Mouse (Mus musculus): ENCODE measurements at regions not wholly inside any gene's neighbourhood (a gene's known extent, or its start where the extent isn't known, plus 50 kb on each side); places are given as distances from the start of the nearest gene placed in this dataset.

- 86% methylated on average over 4 of the region's 4 CpGs for WGBS
- ATAC-seq (ENCODE audit: insufficient read depth, low FRiP score, low TSS enrichment) = no peak
- no peak overlapping the region for H3K9ac ChIP-seq (ENCODE audit: low read length)
- no peak overlapping the region for H3K27ac ChIP-seq (ENCODE audit: low read depth, low read length)
- H3K4me3 ChIP-seq (ENCODE audit: low read depth, low read length) = no peak overlapping the region
- H3K36me3 ChIP-seq (ENCODE audit: control insufficient read depth, insufficient read depth, low read length) = no peaks in the 10 kb centered on the region
- no peaks in the 10 kb centered on the region for H3K9me3 ChIP-seq (ENCODE audit: control insufficient read depth, low read length)
- H3K4me1 ChIP-seq (ENCODE audit: control insufficient read depth, insufficient read depth, low read length) = no peaks in the 10 kb centered on the region
- no peak for DNase-seq (ENCODE audit: low spot score)
- no peaks in the 10 kb centered on the region for H3K27me3 ChIP-seq (ENCODE audit: control insufficient read depth, insufficient read depth, low read length)
- H3K4me2 ChIP-seq (ENCODE audit: low read depth) = no peak overlapping the region
These were observed 315.6 kb downstream of the Bckdhb start for GRCm38 (mm10) chr9:84240491-84240975.

- Histone ChIP-seq H3K4me3 (ENCODE audit: low read depth, low read length) (no peak overlapping the region), H3K27ac (ENCODE audit: low read depth, low read length) (no peak overlapping the region), H3K36me3 (ENCODE audit: control insufficient read depth, insufficient read depth, low read length) (no peaks in the 10 kb centered on the region), H3K9me3 (ENCODE audit: control insufficient read depth, low read length) (no peaks in the 10 kb centered on the region), H3K4me1 (ENCODE audit: control insufficient read depth, insufficient read depth, low read length) (no peaks in the 10 kb centered on the region), H3K4me2 (ENCODE audit: low read depth) (no peak overlapping the region), H3K27me3 (ENCODE audit: control insufficient read depth, insufficient read depth, low read length) (no peaks in the 10 kb centered on the region), H3K9ac (ENCODE audit: low read length) (no peak overlapping the region)
- 88% methylated on average over 1 of the region's 1 CpGs for WGBS
- no peak for ATAC-seq (ENCODE audit: insufficient read depth, low FRiP score, low TSS enrichment)
- DNase-seq (ENCODE audit: low spot score) = no peak
These were observed 324.8 kb downstream of the Bckdhb start for GRCm38 (mm10) chr9:84249765-84250164.

GRCm38 (mm10) chr9:84253022-84253991, 328.4 kb downstream of the Bckdhb start:
- no peaks in the 10 kb centered on the region for H3K36me3 ChIP-seq (ENCODE audit: control insufficient read depth, insufficient read depth, low read length)
- H3K9ac ChIP-seq (ENCODE audit: low read length) = no peak overlapping the region
- no peak overlapping the region for H3K4me3 ChIP-seq (ENCODE audit: low read depth, low read length)
- H3K9me3 ChIP-seq (ENCODE audit: control insufficient read depth, low read length) = no peaks in the 10 kb centered on the region
- no peaks in the 10 kb centered on the region for H3K4me1 ChIP-seq (ENCODE audit: control insufficient read depth, insufficient read depth, low read length)
- H3K27ac ChIP-seq (ENCODE audit: low read depth, low read length) = no peak overlapping the region
- H3K27me3 ChIP-seq (ENCODE audit: control insufficient read depth, insufficient read depth, low read length) = no peaks in the 10 kb centered on the region
- WGBS = 20% methylated on average over 7 of the region's 7 CpGs
- DNase-seq (ENCODE audit: low spot score) = peak; percentile 75
- H3K4me2 ChIP-seq (ENCODE audit: low read depth) = no peak overlapping the region
- ATAC-seq (ENCODE audit: insufficient read depth, low FRiP score, low TSS enrichment) = peak; percentile 82

GRCm38 (mm10) chr9:84258488-84258887, 333.5 kb downstream of the Bckdhb start:
- Histone ChIP-seq H3K36me3 (ENCODE audit: control insufficient read depth, insufficient read depth, low read length) (no peaks in the 10 kb centered on the region), H3K9ac (ENCODE audit: low read length) (no peak overlapping the region), H3K4me1 (ENCODE audit: control insufficient read depth, insufficient read depth, low read length) (no peaks in the 10 kb centered on the region), H3K9me3 (ENCODE audit: control insufficient read depth, low read length) (no peaks in the 10 kb centered on the region), H3K4me3 (ENCODE audit: low read depth, low read length) (no peak overlapping the region), H3K27me3 (ENCODE audit: control insufficient read depth, insufficient read depth, low read length) (no peaks in the 10 kb centered on the region), H3K27ac (ENCODE audit: low read depth, low read length) (no peak overlapping the region), H3K4me2 (ENCODE audit: low read depth) (no peak overlapping the region)
- no peak for ATAC-seq (ENCODE audit: insufficient read depth, low FRiP score, low TSS enrichment)
- no peak for DNase-seq (ENCODE audit: low spot score)
- 80% methylated on average over 1 of the region's 1 CpGs for WGBS

GRCm38 (mm10) chr9:84259751-84260150, 334.8 kb downstream of the Bckdhb start:
- no peak overlapping the region for H3K4me2 ChIP-seq (ENCODE audit: low read depth)
- H3K36me3 ChIP-seq (ENCODE audit: control insufficient read depth, insufficient read depth, low read length) = no peaks in the 10 kb centered on the region
- H3K4me1 ChIP-seq (ENCODE audit: control insufficient read depth, insufficient read depth, low read length) = no peaks in the 10 kb centered on the region
- H3K4me3 ChIP-seq (ENCODE audit: low read depth, low read length) = no peak overlapping the region
- H3K9ac ChIP-seq (ENCODE audit: low read length) = no peak overlapping the region
- DNase-seq (ENCODE audit: low spot score) = no peak
- H3K9me3 ChIP-seq (ENCODE audit: control insufficient read depth, low read length) = no peaks in the 10 kb centered on the region
- H3K27ac ChIP-seq (ENCODE audit: low read depth, low read length) = no peak overlapping the region
- no peak for ATAC-seq (ENCODE audit: insufficient read depth, low FRiP score, low TSS enrichment)
- no peaks in the 10 kb centered on the region for H3K27me3 ChIP-seq (ENCODE audit: control insufficient read depth, insufficient read depth, low read length)

- ATAC-seq (ENCODE audit: insufficient read depth, low FRiP score, low TSS enrichment) (no peak), DNase-seq (ENCODE audit: low spot score) (no peak)
- WGBS = 78% methylated on average over 5 of the region's 5 CpGs
- Histone ChIP-seq H3K4me2 (ENCODE audit: low read depth) (no peak overlapping the region), H3K4me1 (ENCODE audit: control insufficient read depth, insufficient read depth, low read length) (no peaks in the 10 kb centered on the region), H3K4me3 (ENCODE audit: low read depth, low read length) (no peak overlapping the region), H3K36me3 (ENCODE audit: control insufficient read depth, insufficient read depth, low read length) (no peaks in the 10 kb centered on the region), H3K9ac (ENCODE audit: low read length) (no peak overlapping the region), H3K9me3 (ENCODE audit: control insufficient read depth, low read length) (no peaks in the 10 kb centered on the region), H3K27me3 (ENCODE audit: control insufficient read depth, insufficient read depth, low read length) (no peaks in the 10 kb centered on the region), H3K27ac (ENCODE audit: low read depth, low read length) (no peak overlapping the region)
These were observed 337.2 kb downstream of the Bckdhb start for GRCm38 (mm10) chr9:84262151-84262550.

- H3K9ac ChIP-seq (ENCODE audit: low read length) = no peak overlapping the region
- no peak for DNase-seq (ENCODE audit: low spot score)
- no peak overlapping the region for H3K4me3 ChIP-seq (ENCODE audit: low read depth, low read length)
- no peak overlapping the region for H3K27ac ChIP-seq (ENCODE audit: low read depth, low read length)
- no peaks in the 10 kb centered on the region for H3K4me1 ChIP-seq (ENCODE audit: control insufficient read depth, insufficient read depth, low read length)
- no peaks in the 10 kb centered on the region for H3K9me3 ChIP-seq (ENCODE audit: control insufficient read depth, low read length)
- no peaks in the 10 kb centered on the region for H3K27me3 ChIP-seq (ENCODE audit: control insufficient read depth, insufficient read depth, low read length)
- H3K36me3 ChIP-seq (ENCODE audit: control insufficient read depth, insufficient read depth, low read length) = no peaks in the 10 kb centered on the region
- no peak overlapping the region for H3K4me2 ChIP-seq (ENCODE audit: low read depth)
- WGBS = 87% methylated on average over 7 of the region's 7 CpGs
- no peak for ATAC-seq (ENCODE audit: insufficient read depth, low FRiP score, low TSS enrichment)
These were observed 342.0 kb downstream of the Bckdhb start for GRCm38 (mm10) chr9:84266974-84267373.

- WGBS = 77% methylated on average over 3 of the region's 3 CpGs
- Histone ChIP-seq H3K4me2 (ENCODE audit: low read depth) (no peak overlapping the region), H3K36me3 (ENCODE audit: control insufficient read depth, insufficient read depth, low read length) (no peaks in the 10 kb centered on the region), H3K27me3 (ENCODE audit: control insufficient read depth, insufficient read depth, low read length) (no peaks in the 10 kb centered on the region), H3K4me3 (ENCODE audit: low read depth, low read length) (no peak overlapping the region), H3K9ac (ENCODE audit: low read length) (no peak overlapping the region), H3K9me3 (ENCODE audit: control insufficient read depth, low read length) (no peaks in the 10 kb centered on the region), H3K27ac (ENCODE audit: low read depth, low read length) (no peak overlapping the region), H3K4me1 (ENCODE audit: control insufficient read depth, insufficient read depth, low read length) (no peaks in the 10 kb centered on the region)
- ATAC-seq (ENCODE audit: insufficient read depth, low FRiP score, low TSS enrichment) = no peak
- DNase-seq (ENCODE audit: low spot score) = no peak
These were observed 349.7 kb downstream of the Bckdhb start for GRCm38 (mm10) chr9:84274608-84275007.

- Histone ChIP-seq H3K9ac (ENCODE audit: low read length) (no peak overlapping the region), H3K4me3 (ENCODE audit: low read depth, low read length) (no peak overlapping the region), H3K4me1 (ENCODE audit: control insufficient read depth, insufficient read depth, low read length) (no peaks in the 10 kb centered on the region), H3K36me3 (ENCODE audit: control insufficient read depth, insufficient read depth, low read length) (no peaks in the 10 kb centered on the region), H3K9me3 (ENCODE audit: control insufficient read depth, low read length) (no peaks in the 10 kb centered on the region), H3K27me3 (ENCODE audit: control insufficient read depth, insufficient read depth, low read length) (no peaks in the 10 kb centered on the region), H3K27ac (ENCODE audit: low read depth, low read length) (no peak overlapping the region), H3K4me2 (ENCODE audit: low read depth) (no peak overlapping the region)
- no peak for ATAC-seq (ENCODE audit: insufficient read depth, low FRiP score, low TSS enrichment)
- no peak for DNase-seq (ENCODE audit: low spot score)
- WGBS = 75% methylated on average over 4 of the region's 4 CpGs
These were observed 353.4 kb downstream of the Bckdhb start for GRCm38 (mm10) chr9:84278295-84278694.
